ENCODE assay signal across 13 mouse cellular contexts in genomic region chr13:10251499-10252179, GRCm38 (mm10).
"Had no signal": no experiment of that assay in that cellular context is flagged by ENCODE, and none has a peak within 500 bp of the region (broad histone marks: within the 10 kb centered on the region; RNA-seq: fewer than 3 reads in every experiment).

No protein-coding gene starts in this region.

- H3K9me3 ChIP-seq: limb, embryonic 15.5 days; liver, embryonic 12.5 days; midbrain, embryonic 13.5 days; neural tube, embryonic 15.5 days had no signal

- ATAC-seq: intestine, postnatal 0 days; liver, embryonic 12.5 days; midbrain, embryonic 13.5 days had no signal

- H3K4me3 ChIP-seq: limb, embryonic 15.5 days; liver, embryonic 12.5 days; midbrain, embryonic 13.5 days; myocyte; neural tube, embryonic 15.5 days had no signal

- H3K4me2 ChIP-seq: limb, embryonic 15.5 days; liver, embryonic 12.5 days; lung, embryonic 14.5 days; midbrain, embryonic 13.5 days; neural tube, embryonic 15.5 days had no signal

- H3K27me3 ChIP-seq: limb, embryonic 15.5 days; liver, embryonic 12.5 days; midbrain, embryonic 13.5 days; neural tube, embryonic 15.5 days had no signal

- DNase-seq: kidney, postnatal 14 days; layer of hippocampus, postnatal 36 days; lung, embryonic 14.5 days; lung, postnatal 10 days; lung, postnatal 4 days; right cerebral cortex, adult 18-20 months; thymus, postnatal 14 days had no signal

- H3K9ac ChIP-seq: limb, embryonic 15.5 days; liver, embryonic 12.5 days; lung, embryonic 14.5 days; midbrain, embryonic 13.5 days; neural tube, embryonic 15.5 days had no signal

- H3K27ac ChIP-seq: limb, embryonic 15.5 days; liver, embryonic 12.5 days; midbrain, embryonic 13.5 days; neural tube, embryonic 15.5 days had no signal

- H3K36me3 ChIP-seq: limb, embryonic 15.5 days; liver, embryonic 12.5 days; midbrain, embryonic 13.5 days; neural tube, embryonic 15.5 days had no signal

- H3K4me1 ChIP-seq: limb, embryonic 15.5 days; liver, embryonic 12.5 days; midbrain, embryonic 13.5 days; neural tube, embryonic 15.5 days had no signal
